Mouse (Mus musculus): ENCODE results near the gene Ptchd3. TPM values are rescaled to one million over a fixed set of nuclear protein-coding genes. Genes with fewer than 3 reads are reported as not detected.
A peak's percentile ranks its signal among the peaks of the same experiment; 100 is the strongest.

Gene Ptchd3
- polyA plus RNA-seq, 1 experiment from 2014 or later = not detected

- H3K4me2 ChIP-seq (replicated peaks; ENCODE audit: low read depth, low read length) = no peak overlapping the region
- no peak overlapping the region for H3K4me3 ChIP-seq (ENCODE audit: low read length)
- no peaks in the 10 kb centered on the region for H3K36me3 ChIP-seq (ENCODE audit: insufficient read depth, low read length)
- 89% methylated on average over 2 of the region's 2 CpGs for WGBS
- no peak for ATAC-seq (ENCODE audit: low FRiP score, low TSS enrichment)
- no peaks in the 10 kb centered on the region for H3K9me3 ChIP-seq (ENCODE audit: low read length)
- no peak overlapping the region for H3K9ac ChIP-seq (replicated peaks; ENCODE audit: low read length)
- no peaks in the 10 kb centered on the region for H3K27me3 ChIP-seq (ENCODE audit: insufficient read depth, low read length)
- H3K4me1 ChIP-seq (ENCODE audit: insufficient read depth, low read length) = peaks cover 14% of the 10 kb centered on the region
- no peak overlapping the region for H3K27ac ChIP-seq (ENCODE audit: low read length)
These were observed 34.1 kb upstream of the Ptchd3 start for GRCm38 (mm10) chr11:121795978-121796377.

GRCm38 (mm10) chr11:121798591-121798990 is 31.5 kb upstream of the Ptchd3 start:
- H3K4me2 ChIP-seq (replicated peaks; ENCODE audit: low read depth, low read length) = no peak overlapping the region
- 90% methylated on average over 2 of the region's 2 CpGs for WGBS
- no peak for ATAC-seq (ENCODE audit: low FRiP score, low TSS enrichment)

GRCm38 (mm10) chr11:121799746-121800299 is 30.2 kb upstream of the Ptchd3 start:
- Histone ChIP-seq H3K4me2 (replicated peaks; ENCODE audit: low read depth, low read length) (no peak overlapping the region), H3K4me3 (ENCODE audit: low read length) (no peak overlapping the region), H3K36me3 (ENCODE audit: insufficient read depth, low read length) (no peaks in the 10 kb centered on the region), H3K27ac (ENCODE audit: low read length) (no peak overlapping the region), H3K9ac (replicated peaks; ENCODE audit: low read length) (no peak overlapping the region), H3K4me1 (ENCODE audit: insufficient read depth, low read length) (peaks cover 4% of the 10 kb centered on the region; the same call in 1 of the 2 replicates), H3K27me3 (ENCODE audit: insufficient read depth, low read length) (no peaks in the 10 kb centered on the region), H3K9me3 (ENCODE audit: low read length) (no peaks in the 10 kb centered on the region)
- no peak for ATAC-seq (ENCODE audit: low FRiP score, low TSS enrichment)
- 79% methylated on average over 4 of the region's 4 CpGs for WGBS

More at GRCm38 (mm10) chr11:121798591-121798990, 31.5 kb upstream of the Ptchd3 start:
- Histone ChIP-seq H3K4me3 (ENCODE audit: low read length) (no peak overlapping the region), H3K27ac (ENCODE audit: low read length) (no peak overlapping the region), H3K4me1 (ENCODE audit: insufficient read depth, low read length) (peaks cover 14% of the 10 kb centered on the region), H3K9ac (replicated peaks; ENCODE audit: low read length) (no peak overlapping the region), H3K9me3 (ENCODE audit: low read length) (no peaks in the 10 kb centered on the region), H3K36me3 (ENCODE audit: insufficient read depth, low read length) (no peaks in the 10 kb centered on the region), H3K27me3 (ENCODE audit: insufficient read depth, low read length) (no peaks in the 10 kb centered on the region)

GRCm38 (mm10) chr11:121802743-121803142 is 27.3 kb upstream of the Ptchd3 start:
- Histone ChIP-seq H3K36me3 (ENCODE audit: insufficient read depth, low read length) (no peaks in the 10 kb centered on the region), H3K4me2 (replicated peaks; ENCODE audit: low read depth, low read length) (no peak overlapping the region), H3K9me3 (ENCODE audit: low read length) (no peaks in the 10 kb centered on the region), H3K9ac (replicated peaks; ENCODE audit: low read length) (no peak overlapping the region), H3K4me1 (ENCODE audit: insufficient read depth, low read length) (no peaks in the 10 kb centered on the region), H3K27me3 (ENCODE audit: insufficient read depth, low read length) (no peaks in the 10 kb centered on the region), H3K27ac (ENCODE audit: low read length) (no peak overlapping the region), H3K4me3 (ENCODE audit: low read length) (no peak overlapping the region)
- ATAC-seq (ENCODE audit: low FRiP score, low TSS enrichment) = no peak
- WGBS = 87% methylated on average over 2 of the region's 2 CpGs

- 82% methylated on average over 5 of the region's 5 CpGs for WGBS
- no peaks in the 10 kb centered on the region for H3K27me3 ChIP-seq (ENCODE audit: insufficient read depth, low read length)
- no peak overlapping the region for H3K9ac ChIP-seq (replicated peaks; ENCODE audit: low read length)
- H3K4me2 ChIP-seq (replicated peaks; ENCODE audit: low read depth, low read length) = no peak overlapping the region
- ATAC-seq (ENCODE audit: low FRiP score, low TSS enrichment) = no peak
- H3K27ac ChIP-seq (ENCODE audit: low read length) = no peak overlapping the region
- H3K4me3 ChIP-seq (ENCODE audit: low read length) = no peak overlapping the region
- no peaks in the 10 kb centered on the region for H3K4me1 ChIP-seq (ENCODE audit: insufficient read depth, low read length)
- no peaks in the 10 kb centered on the region for H3K36me3 ChIP-seq (ENCODE audit: insufficient read depth, low read length)
- no peaks in the 10 kb centered on the region for H3K9me3 ChIP-seq (ENCODE audit: low read length)
These were observed 25.6 kb upstream of the Ptchd3 start for GRCm38 (mm10) chr11:121804258-121805027.

GRCm38 (mm10) chr11:121808204-121808852 is 21.7 kb upstream of the Ptchd3 start:
- H3K4me2 ChIP-seq (replicated peaks; ENCODE audit: low read depth, low read length) = no peak overlapping the region
- no peaks in the 10 kb centered on the region for H3K27me3 ChIP-seq (ENCODE audit: insufficient read depth, low read length)
- H3K9me3 ChIP-seq (ENCODE audit: low read length) = no peaks in the 10 kb centered on the region
- no peaks in the 10 kb centered on the region for H3K36me3 ChIP-seq (ENCODE audit: insufficient read depth, low read length)
- no peak overlapping the region for H3K27ac ChIP-seq (ENCODE audit: low read length)
- ATAC-seq (ENCODE audit: low FRiP score, low TSS enrichment) = peak; percentile 59
- no peak overlapping the region for H3K9ac ChIP-seq (replicated peaks; ENCODE audit: low read length)
- no peak overlapping the region for H3K4me3 ChIP-seq (ENCODE audit: low read length)
- 1% methylated on average over 4 of the region's 4 CpGs for WGBS
- no peaks in the 10 kb centered on the region for H3K4me1 ChIP-seq (ENCODE audit: insufficient read depth, low read length)

GRCm38 (mm10) chr11:121808866-121809265 is 21.2 kb upstream of the Ptchd3 start:
- no peak for ATAC-seq (ENCODE audit: low FRiP score, low TSS enrichment)
- Histone ChIP-seq H3K27me3 (ENCODE audit: insufficient read depth, low read length) (no peaks in the 10 kb centered on the region), H3K4me2 (replicated peaks; ENCODE audit: low read depth, low read length) (no peak overlapping the region), H3K4me3 (ENCODE audit: low read length) (no peak overlapping the region), H3K27ac (ENCODE audit: low read length) (no peak overlapping the region), H3K9ac (replicated peaks; ENCODE audit: low read length) (no peak overlapping the region), H3K4me1 (ENCODE audit: insufficient read depth, low read length) (no peaks in the 10 kb centered on the region), H3K36me3 (ENCODE audit: insufficient read depth, low read length) (no peaks in the 10 kb centered on the region), H3K9me3 (ENCODE audit: low read length) (no peaks in the 10 kb centered on the region)
- WGBS = 70% methylated on average over 1 of the region's 1 CpGs

- H3K9me3 ChIP-seq (ENCODE audit: low read length) = peaks cover under 1% of the 10 kb centered on the region; the same call in 1 of the 2 replicates
- no peaks in the 10 kb centered on the region for H3K36me3 ChIP-seq (ENCODE audit: insufficient read depth, low read length)
- no peaks in the 10 kb centered on the region for H3K27me3 ChIP-seq (ENCODE audit: insufficient read depth, low read length)
- WGBS = 44% methylated on average over 2 of the region's 2 CpGs
- H3K9ac ChIP-seq (replicated peaks; ENCODE audit: low read length) = no peak overlapping the region
- no peak overlapping the region for H3K4me2 ChIP-seq (replicated peaks; ENCODE audit: low read depth, low read length)
- H3K27ac ChIP-seq (ENCODE audit: low read length) = no peak overlapping the region
- peaks cover 10% of the 10 kb centered on the region; the same call in 1 of the 2 replicates for H3K4me1 ChIP-seq (ENCODE audit: insufficient read depth, low read length)
- ATAC-seq (ENCODE audit: low FRiP score, low TSS enrichment) = no peak
- H3K4me3 ChIP-seq (ENCODE audit: low read length) = no peak overlapping the region
These were observed 15.9 kb downstream of the Ptchd3 start for GRCm38 (mm10) chr11:121845923-121846322.

GRCm38 (mm10) chr11:121847790-121848299 is 17.8 kb downstream of the Ptchd3 start:
- no peaks in the 10 kb centered on the region for H3K36me3 ChIP-seq (ENCODE audit: insufficient read depth, low read length)
- peak overlapping the region; percentile 92 for H3K27ac ChIP-seq (ENCODE audit: low read length)
- H3K4me2 ChIP-seq (replicated peaks; ENCODE audit: low read depth, low read length) = peak overlapping the region; percentile 68
- H3K9ac ChIP-seq (replicated peaks; ENCODE audit: low read length) = peak overlapping the region; percentile 70
- H3K4me1 ChIP-seq (ENCODE audit: insufficient read depth, low read length) = peaks cover 10% of the 10 kb centered on the region; the same call in 1 of the 2 replicates
- ATAC-seq (ENCODE audit: low FRiP score, low TSS enrichment) = peak; percentile 99
- 1% methylated on average over 11 of the region's 11 CpGs for WGBS
- H3K4me3 ChIP-seq (ENCODE audit: low read length) = peak overlapping the region; percentile 60
- H3K9me3 ChIP-seq (ENCODE audit: low read length) = peaks cover 6% of the 10 kb centered on the region; the same call in 1 of the 2 replicates
- no peaks in the 10 kb centered on the region for H3K27me3 ChIP-seq (ENCODE audit: insufficient read depth, low read length)

All from kidney, embryonic 16.5 days (tissue).